Mouse (Mus musculus): ENCODE measurements at regions not wholly inside any gene's neighbourhood (a gene's known extent, or its start where the extent isn't known, plus 50 kb on each side); places are given as distances from the start of the nearest gene placed in this dataset.
"Not testable (repeated sequence)": the region's sequence is repeated elsewhere in the genome, so short reads cannot be mapped to it uniquely, and the experiment has no call there.

DNA sequence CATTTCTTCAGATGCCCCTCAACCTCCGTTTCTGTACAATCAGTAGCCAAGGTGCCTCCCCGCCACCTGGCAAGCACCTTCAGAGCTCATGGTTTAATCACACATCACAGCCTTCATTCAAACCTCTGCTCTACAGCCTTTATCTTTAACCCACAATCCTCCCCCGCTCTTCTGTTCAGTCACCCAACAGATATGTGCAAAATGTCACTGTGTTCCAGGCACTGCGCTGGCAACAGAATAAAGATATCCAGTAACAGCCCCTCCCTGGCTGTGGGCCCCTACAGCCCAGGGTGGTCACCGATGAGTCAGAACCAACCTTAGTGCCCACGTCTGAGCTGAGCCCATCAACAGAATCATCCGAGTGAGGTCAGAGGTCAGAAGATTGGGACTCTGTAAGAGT lies 54.3 kb upstream of the Ddr1 start:
- DNase-seq = no peak

DNA sequence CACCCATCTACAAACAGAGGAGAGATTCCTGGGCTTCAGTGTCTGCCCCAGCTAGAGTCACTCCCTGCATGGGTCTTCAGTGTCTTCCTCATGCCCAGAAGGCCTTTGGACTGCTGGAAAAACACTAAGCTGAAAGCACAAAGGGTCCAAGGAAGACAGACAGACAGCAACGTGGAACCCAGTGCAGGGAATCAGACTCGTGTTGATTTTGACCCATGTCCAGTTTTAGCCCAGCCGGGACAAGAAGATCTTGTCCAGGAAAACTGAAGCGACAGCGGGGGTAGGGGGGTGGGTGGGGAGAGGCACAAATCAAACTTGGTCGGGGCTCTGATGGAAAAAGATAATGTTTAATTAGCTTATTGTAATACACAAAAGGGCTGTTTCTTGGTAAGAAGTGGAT lies 55.3 kb upstream of the Ddr1 start:
- no peak for DNase-seq

DNA sequence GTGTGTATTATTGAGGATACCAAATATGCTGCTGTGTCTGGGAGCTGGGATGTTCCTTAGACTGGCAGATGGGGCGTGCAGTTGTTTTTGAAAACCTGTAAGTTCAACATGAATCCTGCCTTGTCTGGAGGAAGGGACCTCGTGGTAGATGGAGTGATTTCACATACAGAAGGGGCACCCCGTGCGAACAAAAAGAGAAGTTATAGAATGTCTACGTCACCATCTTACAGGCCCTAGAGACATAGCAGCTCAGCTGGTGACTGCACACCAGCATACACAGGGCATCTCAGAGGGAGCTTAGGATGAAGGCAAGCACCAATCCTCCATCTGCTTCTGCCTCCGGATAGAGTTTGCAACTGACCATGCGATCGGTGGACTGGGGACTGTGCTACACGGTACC lies 58.2 kb upstream of the Ddr1 start:
- DNase-seq = no peak

DNA sequence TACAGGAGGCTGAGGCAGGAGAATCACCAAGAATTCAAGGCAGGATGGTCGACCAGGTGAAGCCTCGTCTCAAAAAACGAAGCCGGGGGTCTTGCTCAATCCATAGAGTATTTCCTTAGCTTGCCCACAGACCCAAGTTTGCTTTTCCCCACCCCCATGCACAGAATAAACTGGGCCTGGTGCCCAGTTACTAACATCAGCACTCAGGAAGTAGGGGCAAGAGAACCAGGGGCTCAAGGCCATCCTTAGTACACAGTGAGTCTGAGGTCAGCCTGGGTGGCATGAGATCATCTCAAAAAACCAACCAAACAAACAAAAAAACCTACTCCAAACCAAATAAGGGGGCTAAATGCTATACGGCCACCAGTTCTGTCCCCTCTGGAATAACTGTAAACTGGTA lies 58.4 kb upstream of the Ier3 start:
- no peak for DNase-seq

DNA sequence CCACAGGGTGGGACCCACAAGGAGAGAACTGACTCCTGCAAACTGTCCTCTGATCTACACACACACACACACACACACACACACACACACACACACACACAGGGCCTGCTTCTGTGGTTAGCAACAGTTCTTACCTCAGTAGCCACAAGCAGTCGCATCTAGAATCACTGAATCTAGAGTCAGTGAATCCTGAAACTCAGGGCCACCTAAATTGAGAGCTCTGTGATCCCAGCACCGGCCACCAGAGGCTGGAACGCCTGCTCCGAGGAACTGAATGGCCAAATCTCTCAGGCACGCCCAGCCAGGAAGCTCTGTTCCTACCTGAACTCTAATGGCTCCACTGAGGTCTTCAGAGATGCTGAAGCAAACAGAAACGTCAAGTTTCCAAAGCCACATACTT lies 57.6 kb upstream of the Ier3 start:
- peak; percentile 80 for DNase-seq

DNA sequence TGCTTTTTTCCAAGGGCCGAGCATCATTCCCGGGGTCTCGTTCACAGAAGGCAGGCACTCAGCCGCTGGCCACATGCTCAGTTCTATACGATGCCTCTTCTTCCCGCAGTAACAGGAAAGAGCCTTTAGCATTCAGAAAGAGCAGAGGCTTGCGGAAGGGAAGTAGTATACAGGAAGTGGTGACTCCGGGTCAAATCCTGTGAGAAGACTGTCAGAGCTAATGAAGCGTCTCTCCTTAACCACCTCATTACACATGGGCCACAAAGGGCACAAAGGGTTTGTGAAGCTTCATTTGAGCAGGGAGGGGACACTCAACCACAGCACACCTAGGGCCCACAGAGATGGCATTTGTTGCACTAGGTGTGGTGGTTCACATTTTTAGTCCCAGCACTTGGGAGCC lies 55.1 kb upstream of the Ier3 start:
- no peak for DNase-seq

DNA sequence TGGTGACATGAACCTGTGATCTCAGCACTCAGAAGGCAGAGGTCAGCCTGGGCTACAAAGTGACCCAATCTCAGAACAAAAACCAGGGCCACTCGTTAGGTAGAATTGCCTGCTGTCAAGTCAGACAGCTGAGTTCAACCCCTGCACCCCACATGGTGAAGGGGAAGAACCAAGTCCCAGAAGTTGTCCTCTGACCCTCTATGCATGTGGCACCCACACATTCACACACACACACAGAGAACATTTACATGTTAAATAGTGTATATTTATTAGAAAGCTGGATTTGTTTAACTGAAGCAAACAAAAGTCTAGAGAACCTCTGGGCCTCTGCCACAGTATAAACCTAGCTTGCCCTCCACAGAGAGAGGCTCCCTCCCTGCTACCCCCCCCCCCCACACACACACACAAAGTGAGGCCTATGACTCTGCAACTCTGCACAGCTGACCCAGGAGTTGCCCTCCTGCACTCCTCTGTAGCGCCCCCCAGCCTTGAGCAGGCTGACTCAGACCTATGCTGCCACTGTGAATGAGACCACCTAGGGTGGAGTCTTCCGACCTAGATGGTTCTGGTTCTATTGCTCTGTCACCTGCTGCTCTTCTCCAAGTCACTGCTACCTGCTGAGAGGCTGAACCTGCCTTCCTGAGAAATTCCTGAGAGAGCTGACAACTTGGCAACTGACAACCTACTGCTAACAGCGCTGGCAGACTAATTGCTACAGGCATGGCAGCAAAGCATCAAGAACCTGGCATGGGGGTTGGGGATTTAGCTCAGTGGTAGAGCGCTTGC lies 52.1 kb upstream of the Ier3 start:
- no peak for DNase-seq

DNA sequence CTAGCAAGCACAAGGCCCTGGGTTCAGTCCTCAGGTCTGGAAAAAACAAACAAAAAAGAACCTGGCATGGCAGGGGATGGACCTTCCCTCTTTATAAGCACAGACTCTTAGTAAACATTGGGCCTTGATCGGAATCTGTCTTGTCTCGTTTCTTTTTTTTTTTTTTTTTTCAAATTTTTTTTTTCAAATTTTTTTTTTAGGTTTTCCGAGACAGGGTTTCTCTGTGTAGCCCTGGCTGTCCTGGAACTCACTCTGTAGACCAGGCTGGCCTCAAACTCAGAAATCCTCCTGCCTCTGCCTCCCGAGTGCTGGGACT lies 51.6 kb upstream of the Ier3 start:
- not testable (repeated sequence) for DNase-seq

DNA sequence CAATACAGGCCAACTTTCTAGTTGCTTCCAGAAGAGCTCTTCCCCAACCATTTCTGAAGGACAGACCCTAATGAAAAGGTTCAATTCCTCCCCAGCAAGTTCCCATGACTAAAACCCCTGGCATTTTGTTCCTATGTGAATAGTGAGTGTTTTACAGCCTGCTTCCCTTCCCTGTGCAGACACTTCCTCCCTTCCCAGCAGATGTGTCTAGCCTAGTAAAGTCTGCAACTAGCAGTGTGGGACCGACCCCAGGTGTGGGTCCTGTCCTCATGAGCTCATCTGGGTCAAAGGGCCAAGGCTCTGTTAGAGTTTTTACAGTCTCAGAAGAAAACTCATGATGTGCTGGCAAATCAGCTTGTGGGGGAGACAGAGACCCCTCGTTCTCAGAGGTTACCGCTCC lies 50.9 kb upstream of the Ier3 start:
- no peak for DNase-seq

DNA sequence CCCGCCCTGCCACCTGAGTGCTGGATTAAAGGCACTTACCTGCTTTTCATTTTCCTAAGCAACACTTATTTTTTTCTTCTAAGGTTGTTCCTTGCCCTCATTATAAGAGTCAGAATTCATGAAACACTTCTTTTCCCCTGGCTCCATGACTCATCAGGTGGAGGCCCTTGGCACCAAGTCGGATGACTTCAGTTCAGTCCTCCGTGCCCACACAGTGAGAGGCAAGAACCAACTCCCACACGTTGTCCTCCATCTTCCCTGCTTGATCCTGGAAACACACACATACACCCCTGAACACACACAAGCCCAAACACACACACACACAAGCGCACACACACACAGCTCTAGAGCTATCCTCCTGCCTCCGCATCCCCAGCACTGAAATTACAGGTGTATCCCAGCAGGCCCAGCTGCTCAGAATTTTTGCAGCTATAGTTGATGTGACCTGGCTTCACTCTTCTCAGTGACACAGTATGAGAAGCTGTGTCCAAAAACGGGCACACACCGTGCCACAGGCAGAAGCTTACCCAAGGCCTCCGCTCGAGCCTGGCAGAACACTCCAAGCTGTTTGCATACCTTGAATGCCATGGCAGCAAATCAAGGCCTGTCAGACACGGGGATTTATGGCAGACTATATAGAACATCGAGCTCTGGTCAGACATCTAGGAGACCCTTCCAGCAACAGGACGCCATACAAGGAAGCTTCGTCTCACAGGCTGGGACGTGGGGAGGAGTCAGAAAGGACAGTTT lies 49.7 kb upstream of the Ier3 start:
- DNase-seq = no peak
